Mouse (Mus musculus) retina, embryonic 14.5 days (tissue): ENCODE measurements at regions not wholly inside any gene's neighbourhood (a gene's known extent, or its start where the extent isn't known, plus 50 kb on each side); places are given as distances from the start of the nearest gene placed in this dataset.
A peak's percentile ranks its signal among the peaks of the same experiment; 100 is the strongest.

Experiments
- DNase-seq: peaks from one replicate; pipeline ENCODE4 v3.0.0-alpha.2; 2015; ENCODE audit warnings: low spot score

GRCm38 (mm10) chr13:31681571-31681970 lies 56.0 kb downstream of the Foxf2 start:
- DNase-seq = no peak

GRCm38 (mm10) chr13:31683311-31683710 lies 57.7 kb downstream of the Foxf2 start:
- DNase-seq = no peak

- DNase-seq = no peak
These were observed 62.9 kb downstream of the Foxf2 start for GRCm38 (mm10) chr13:31688531-31688930.

- peak; percentile 51 for DNase-seq
These were observed 63.7 kb downstream of the Foxf2 start for GRCm38 (mm10) chr13:31689317-31689716.

- DNase-seq = no peak
These were observed 70.1 kb downstream of the Foxf2 start for GRCm38 (mm10) chr13:31695725-31696124.

- DNase-seq = no peak
These were observed 78.6 kb downstream of the Foxf2 start for GRCm38 (mm10) chr13:31704199-31704598.

- DNase-seq = no peak
These were observed 79.8 kb downstream of the Foxf2 start for GRCm38 (mm10) chr13:31705406-31705805.

- DNase-seq = no peak
These were observed 85.1 kb downstream of the Foxf2 start for GRCm38 (mm10) chr13:31710681-31711080.

GRCm38 (mm10) chr13:31715683-31716082 lies 90.1 kb downstream of the Foxf2 start:
- DNase-seq = no peak

- DNase-seq = no peak
These were observed 89.7 kb upstream of the Foxc1 start for GRCm38 (mm10) chr13:31716771-31717170.

GRCm38 (mm10) chr13:31720731-31721130 lies 85.7 kb upstream of the Foxc1 start:
- DNase-seq = no peak

GRCm38 (mm10) chr13:31728862-31729261 lies 77.6 kb upstream of the Foxc1 start:
- no peak for DNase-seq

- no peak for DNase-seq
These were observed 60.2 kb upstream of the Foxc1 start for GRCm38 (mm10) chr13:31746276-31746675.
